Mouse (Mus musculus) layer of hippocampus, postnatal 14 days (tissue): ENCODE results near the gene Olig1. TPM values are rescaled to one million over a fixed set of nuclear protein-coding genes. Genes with fewer than 3 reads are reported as not detected.

ENCODE experiments used
- DNase-seq, 2 experiments: peaks; one replicate each; pipeline ENCODE4 v3.0.0; 2021 to 2022; ENCODE audit warnings: low spot score in 2 of 2, mixed read lengths in 1 of 2
- long read RNA-seq, 2 experiments: library from polyadenylated mRNA; stranded (forward); transcript quantifications; one replicate each; pipeline ENCODE4 v2.0.0; 2021
- total RNA-seq, 2 experiments: library from RNA; stranded (reverse); gene quantifications; 2 replicates each; pipeline ENCODE4 v1.2.3; 2021

The Olig1 gene
- total RNA-seq = 100 to 1,000 TPM; 200 to 207 TPM
- long read RNA-seq, experiment 1, transcript Olig1-201 (1 exons, 2,162 nt) = major isoform, 208 of 208 reads
- long read RNA-seq, experiment 1, partial matches to known transcripts = 0 of 208 reads
- long read RNA-seq, experiment 1, other reads (novel, unspliced or antisense) = 0 of 208 reads
- long read RNA-seq, experiment 2, transcript Olig1-201 (1 exons, 2,162 nt) = major isoform, 198 of 198 reads
- long read RNA-seq, experiment 2, partial matches to known transcripts = 0 of 198 reads
- long read RNA-seq, experiment 2, other reads (novel, unspliced or antisense) = 0 of 198 reads

DNA sequence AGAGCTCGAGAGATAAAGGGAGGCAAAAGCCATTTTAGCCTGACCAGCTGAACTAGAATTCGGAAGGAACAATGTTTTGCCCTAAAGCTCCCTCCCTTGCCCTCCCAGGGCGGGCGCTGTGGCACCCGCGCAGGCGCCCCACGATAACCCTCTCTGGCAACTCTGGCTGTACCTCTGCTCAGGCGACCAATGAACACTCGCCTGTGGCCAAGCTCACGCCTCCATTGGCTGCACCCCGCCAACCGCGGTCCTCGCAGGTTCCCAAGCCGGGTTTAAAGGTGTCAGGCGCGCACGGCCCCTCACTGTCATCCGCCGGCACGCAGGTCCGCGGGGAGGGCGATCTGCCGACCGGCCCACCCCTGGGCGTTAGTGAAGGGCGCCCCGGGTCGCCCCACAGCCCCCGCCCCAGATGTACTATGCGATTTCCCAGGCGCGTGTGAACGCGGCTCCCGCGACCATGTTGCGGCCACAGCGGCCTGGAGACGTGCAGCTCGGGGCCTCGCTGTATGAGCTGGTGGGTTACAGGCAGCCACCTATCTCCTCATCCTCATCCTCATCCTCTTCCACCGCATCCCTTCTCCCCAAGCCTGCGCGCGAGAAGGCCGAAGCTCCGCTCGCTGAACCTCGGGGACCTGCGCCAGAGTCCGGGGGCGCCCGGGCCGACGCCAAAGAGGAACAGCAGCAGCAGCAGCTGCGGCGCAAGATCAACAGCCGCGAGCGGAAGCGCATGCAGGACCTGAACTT lies at the start of gene Olig1:
TSS of gene Olig1 (plus strand) at position 305 of the 744 bp plus-strand sequence.
- DNase-seq = peak; percentile 68 to 81

GRCm38 (mm10) chr16:91222171-91222642 lies 47.4 kb upstream of the Olig1 start:
- DNase-seq = no peak

- DNase-seq = no peak
Measured at GRCm38 (mm10) chr16:91222643-91223271, 46.8 kb upstream of the Olig1 start.

- no peak for DNase-seq
Measured at GRCm38 (mm10) chr16:91223327-91224067, 46.1 kb upstream of the Olig1 start.

- DNase-seq = no peak
Measured at GRCm38 (mm10) chr16:91224068-91224402, 45.5 kb upstream of the Olig1 start.

DNA sequence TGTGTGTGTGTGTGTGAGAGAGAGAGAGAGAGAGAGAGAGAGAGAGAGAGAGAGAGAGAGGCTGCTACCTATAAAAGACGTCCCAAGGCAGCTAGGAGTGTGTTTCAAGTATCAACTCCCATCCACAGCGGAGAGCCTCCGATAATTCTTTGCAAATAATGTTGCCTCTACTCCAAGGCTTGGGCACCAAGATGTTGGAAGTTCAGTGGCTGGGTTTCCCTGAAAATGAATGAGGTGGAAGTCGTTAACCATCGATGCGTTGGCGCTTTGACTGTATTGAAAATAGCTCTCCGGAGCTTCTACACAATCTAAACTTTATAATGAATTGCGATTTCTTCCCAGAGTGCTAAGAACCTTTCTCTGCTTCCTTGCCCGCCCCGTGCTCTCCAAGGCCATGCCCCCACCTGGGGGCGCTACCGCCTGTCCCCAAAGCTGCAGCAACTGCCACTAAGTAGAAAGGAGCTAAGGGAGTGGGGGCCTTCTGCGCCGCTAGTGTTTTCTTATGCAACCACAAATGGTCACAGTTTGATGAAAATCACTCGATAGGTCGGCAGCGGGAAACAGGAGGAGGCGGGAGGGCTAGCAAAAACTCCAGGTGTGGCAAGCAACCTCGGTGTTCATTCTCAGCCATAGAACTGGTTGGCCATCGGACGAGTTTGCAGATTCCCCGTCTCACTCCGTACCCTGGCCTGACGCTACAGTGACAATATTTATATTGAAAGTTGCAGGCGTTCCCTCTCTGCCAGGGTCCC lies 44.9 kb upstream of the Olig1 start:
- DNase-seq = peak in 1 of 2 experiments; percentile 41

- DNase-seq = peak; percentile 35 to 68
Measured at GRCm38 (mm10) chr16:91225233-91226037, 44.1 kb upstream of the Olig1 start, which contains the start of gene Olig2. TSS of gene Olig2 (plus strand) at chr16:91225457.

DNA sequence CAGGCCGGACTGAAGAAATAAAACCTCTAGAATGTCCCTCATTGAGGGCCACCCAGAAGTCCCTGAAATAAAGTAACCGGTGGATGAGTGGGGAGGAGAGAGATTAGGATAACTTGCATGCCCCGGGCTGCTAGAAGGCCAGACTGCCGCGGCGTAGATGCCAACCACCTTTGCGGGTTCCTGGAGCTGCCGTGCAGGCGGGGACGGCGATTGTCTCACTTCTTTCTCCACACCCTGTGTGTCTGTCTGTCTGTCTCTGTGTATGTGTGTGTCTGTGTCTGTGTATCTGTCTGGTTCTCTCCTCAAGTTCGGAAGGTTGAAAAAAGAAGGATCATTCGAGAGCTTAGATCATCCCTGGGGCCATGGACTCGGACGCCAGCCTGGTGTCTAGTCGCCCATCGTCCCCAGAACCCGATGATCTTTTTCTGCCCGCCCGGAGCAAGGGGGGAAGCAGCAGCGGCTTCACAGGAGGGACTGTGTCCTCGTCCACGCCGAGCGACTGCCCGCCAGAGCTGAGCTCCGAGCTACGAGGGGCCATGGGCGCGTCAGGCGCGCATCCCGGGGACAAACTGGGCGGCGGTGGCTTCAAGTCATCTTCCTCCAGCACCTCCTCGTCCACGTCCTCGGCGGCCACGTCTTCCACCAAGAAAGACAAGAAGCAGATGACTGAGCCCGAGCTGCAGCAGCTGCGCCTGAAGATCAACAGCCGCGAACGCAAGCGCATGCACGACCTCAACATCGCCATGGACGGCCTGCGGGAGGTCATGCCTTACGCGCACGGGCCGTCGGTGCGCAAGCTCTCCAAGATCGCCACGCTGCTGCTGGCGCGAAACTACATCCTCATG lies 43.3 kb upstream of the Olig1 start:
- no peak for DNase-seq

GRCm38 (mm10) chr16:91226883-91227759 lies 42.5 kb upstream of the Olig1 start:
- DNase-seq = no peak

- DNase-seq = no peak
Measured at GRCm38 (mm10) chr16:91227760-91228043, 41.9 kb upstream of the Olig1 start.

GRCm38 (mm10) chr16:91228238-91229071 lies 41.1 kb upstream of the Olig1 start:
- no peak for DNase-seq

GRCm38 (mm10) chr16:91229072-91229348 lies 40.6 kb upstream of the Olig1 start:
- no peak for DNase-seq

- DNase-seq = no peak
Measured at GRCm38 (mm10) chr16:91229643-91230042, 39.9 kb upstream of the Olig1 start.

GRCm38 (mm10) chr16:91231781-91232469 lies 37.6 kb upstream of the Olig1 start:
- DNase-seq = no peak

GRCm38 (mm10) chr16:91232470-91233240 lies 36.9 kb upstream of the Olig1 start:
- DNase-seq = no peak
